Mouse (Mus musculus): ENCODE results near the gene Clns1a.

DNA sequence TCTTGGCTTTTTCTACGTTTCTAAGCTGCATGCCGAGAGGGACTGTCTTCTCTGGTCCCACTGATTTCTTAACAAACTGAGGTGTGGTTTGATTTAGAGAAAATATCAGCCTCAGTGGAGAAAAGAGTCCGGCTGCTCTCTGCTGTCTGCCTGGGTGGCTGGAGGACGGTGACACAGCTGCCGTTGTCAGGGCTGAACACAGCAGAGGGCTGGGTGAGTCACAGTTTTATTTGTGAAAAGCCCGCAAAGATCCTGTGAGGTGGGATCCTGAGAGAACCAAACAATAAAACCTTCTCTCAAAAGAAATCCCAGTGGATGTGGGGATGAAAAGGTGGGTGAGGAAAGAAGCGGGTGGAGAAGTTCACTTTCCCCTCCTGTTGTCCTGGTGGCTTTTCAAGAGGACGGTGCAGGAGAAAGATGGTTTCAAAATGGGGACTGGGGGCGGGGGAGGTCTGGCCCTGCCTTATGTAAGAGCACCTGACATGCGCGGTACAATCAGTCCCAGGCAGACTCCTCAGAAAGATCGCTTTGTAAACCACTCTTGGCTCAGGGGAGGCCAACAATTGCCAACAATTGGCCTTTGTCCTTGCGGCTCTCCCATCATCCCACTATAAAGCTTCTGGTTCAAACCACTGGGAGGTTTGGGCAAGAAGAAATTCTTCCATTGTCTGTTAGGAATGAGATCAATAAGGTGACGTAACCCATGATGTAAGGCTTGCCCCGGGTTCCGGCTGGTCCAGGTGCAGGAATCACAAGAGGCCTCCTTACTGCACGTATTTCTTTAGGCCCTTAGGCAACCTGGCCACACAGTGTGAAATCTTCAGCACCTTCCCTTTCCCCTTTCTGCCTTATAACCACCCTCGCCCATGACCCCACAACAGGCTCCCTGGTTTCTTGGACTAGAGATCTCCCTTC lies 60.8 kb downstream of the Clns1a start:
- no peak for TF ChIP-seq CTCF (IDR thresholded peaks at IDR 0.05; ENCODE audit: insufficient read depth, low read depth, low read length)
- TF ChIP-seq POLR2A (IDR thresholded peaks at IDR 0.05; ENCODE audit: insufficient read depth, low read depth, low read length), result no peak
